Mouse (Mus musculus) heart, adult 2 months (tissue): ENCODE results near the gene Cd3g. TPM values are rescaled to one million over a fixed set of nuclear protein-coding genes. Genes with fewer than 3 reads are reported as not detected.

Experiments used
- DNase-seq, 2 experiments: peaks; one replicate each; pipeline ENCODE4 v3.0.0; 2021
- H3K27ac ChIP-seq: fragments of 200-600 bp; 2 replicates; pipeline ENCODE4 v1.8.1; 2022
- H3K27me3 ChIP-seq: fragments of 200-500 bp; 2 replicates; pipeline ENCODE4 v1.6.1; 2012; ENCODE audit warnings: mild to moderate bottlenecking, low read length, inconsistent platforms, mixed read lengths; ENCODE audit not compliant: control insufficient read depth, insufficient read depth
- H3K36me3 ChIP-seq: fragments of 200-500 bp; 2 replicates; pipeline ENCODE4 v1.6.1; 2012; ENCODE audit warnings: low read length, inconsistent platforms; ENCODE audit not compliant: control insufficient read depth, insufficient read depth
- H3K4me1 ChIP-seq: fragments of 200-500 bp; 2 replicates; pipeline ENCODE4 v1.6.1; 2011; ENCODE audit warnings: low read length; ENCODE audit not compliant: control insufficient read depth, insufficient read depth
- H3K4me3 ChIP-seq: fragments of 200-600 bp; 2 replicates; pipeline ENCODE4 v1.8.1; 2022
- H3K79me2 ChIP-seq: fragments of 200-500 bp; replicated peaks from 2 replicates; pipeline ENCODE4 v1.6.1; 2012; ENCODE audit warnings: mild to moderate bottlenecking, inconsistent platforms, low read length, moderate library complexity, mixed read lengths; ENCODE audit not compliant: control insufficient read depth, insufficient read depth
- H3K9ac ChIP-seq: fragments of 200-500 bp; 2 replicates; pipeline ENCODE4 v1.6.1; 2012; ENCODE audit warnings: low read depth, mild to moderate bottlenecking, control low read depth, inconsistent platforms, low read length, mixed read lengths
- CTCF ChIP-seq: fragments of 200-600 bp; IDR thresholded peaks from 2 replicates; pipeline ENCODE4 v1.8.1; 2022; ENCODE audit warnings: antibody characterized with exemption, mild to moderate bottlenecking, moderate library complexity
- EP300 ChIP-seq: fragments of 200-500 bp; IDR thresholded peaks from 2 replicates; pipeline ENCODE4 v1.6.1; 2011; ENCODE audit warnings: low read depth, low read length, control low read depth; ENCODE audit not compliant: insufficient read depth
- POLR2A ChIP-seq: fragments of 200-500 bp; IDR thresholded peaks from 2 replicates; pipeline ENCODE4 v1.6.1; 2011; ENCODE audit warnings: mild to moderate bottlenecking, low read depth, low read length, control low read depth; ENCODE audit not compliant: insufficient read depth
- WGBS: fragments of 180-500 bp; shearing (Covaris S2); methylation state at CpG from one replicate; pipeline ENCODE4 v1.1.7; 2018; 5-methylcytosine and 5-hydroxymethylcytosine counted together
- intact Hi-C: fragments of 180-260 bp; cut with DNase I; formaldehyde crosslinking; loops from one replicate; pipeline ENCODE4 v1.15.1; 2025
- polyA plus RNA-seq: library from polyadenylated mRNA; depleted of rRNA; stranded (reverse); fragments of >200 nt; gene quantifications from 2 replicates; pipeline ENCODE4 v1.2.3, GENCODE M21; 2012
- total RNA-seq, 2 experiments: library from RNA; stranded (reverse); gene quantifications; 2 replicates each; pipeline ENCODE4 v1.2.3; 2021

Cd3g gene
- total and polyA plus RNA-seq, 3 experiments = 0.25 to 0.64 (median 0.39) TPM

DNA sequence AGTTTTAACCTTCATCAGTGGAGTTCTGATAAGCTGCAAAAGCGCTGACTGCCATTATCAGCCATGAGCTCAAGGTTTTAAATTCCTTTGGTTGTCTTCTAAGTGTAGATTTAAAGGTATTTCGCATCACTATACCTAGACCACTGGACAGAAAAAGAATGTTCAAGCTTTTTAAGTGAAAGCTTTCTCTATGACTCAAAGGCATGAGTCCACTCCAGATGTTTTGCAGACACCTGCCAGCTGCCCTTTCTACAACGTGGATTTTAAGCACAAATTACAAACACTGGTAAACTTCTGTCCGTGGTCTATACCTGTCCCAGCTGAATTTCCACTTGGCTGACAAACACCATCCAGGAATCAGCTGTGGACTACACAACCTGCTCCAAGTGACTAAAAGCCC lies 14.7 kb upstream of the Cd3g start:
- intact Hi-C loops = no loop called here
- Histone ChIP-seq H3K4me1 (no peaks in the 10 kb centered on the region), H3K79me2 (no peaks in the 10 kb centered on the region), H3K36me3 (no peaks in the 10 kb centered on the region), H3K9ac (no peak overlapping the region), H3K27ac (no peak overlapping the region), H3K4me3 (no peak overlapping the region), H3K27me3 (0 out of 2 replicates have a peak, but pooled peaks cover 2% of the 10 kb centered on the region)
- 68% methylated on average over 4 of the region's 4 CpGs for WGBS
- DNase-seq = no peak
- no peak for TF ChIP-seq CTCF

DNA sequence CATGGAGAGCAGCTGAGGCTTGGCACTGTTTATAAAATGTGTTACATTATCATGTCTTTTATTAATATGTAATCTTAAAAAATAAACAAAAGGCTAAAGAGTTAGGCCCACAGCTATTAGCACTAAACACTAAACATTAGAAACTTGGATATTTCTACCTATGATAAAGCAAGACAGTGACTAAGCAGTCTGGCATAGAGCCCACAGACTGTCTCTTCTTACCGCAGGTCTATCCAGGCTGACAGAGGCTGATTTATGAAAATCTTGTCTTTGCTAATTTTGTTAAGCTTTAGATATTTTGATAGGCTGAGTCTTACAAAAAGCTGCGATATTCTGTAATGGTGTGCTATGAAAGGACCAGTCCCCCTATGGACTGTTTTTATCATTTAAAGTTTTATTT lies 13.0 kb upstream of the Cd3g start:
- DNase-seq = no peak
- Histone ChIP-seq H3K27ac (no peak overlapping the region), H3K27me3 (no peaks in the 10 kb centered on the region), H3K79me2 (no peaks in the 10 kb centered on the region), H3K4me3 (no peak overlapping the region), H3K4me1 (no peaks in the 10 kb centered on the region), H3K36me3 (no peaks in the 10 kb centered on the region), H3K9ac (no peak overlapping the region)
- intact Hi-C loops = no loop called here
- TF ChIP-seq POLR2A = no peak
- TF ChIP-seq EP300 = no peak
- no peak for TF ChIP-seq CTCF
- 79% methylated on average over 2 of the region's 2 CpGs for WGBS

DNA sequence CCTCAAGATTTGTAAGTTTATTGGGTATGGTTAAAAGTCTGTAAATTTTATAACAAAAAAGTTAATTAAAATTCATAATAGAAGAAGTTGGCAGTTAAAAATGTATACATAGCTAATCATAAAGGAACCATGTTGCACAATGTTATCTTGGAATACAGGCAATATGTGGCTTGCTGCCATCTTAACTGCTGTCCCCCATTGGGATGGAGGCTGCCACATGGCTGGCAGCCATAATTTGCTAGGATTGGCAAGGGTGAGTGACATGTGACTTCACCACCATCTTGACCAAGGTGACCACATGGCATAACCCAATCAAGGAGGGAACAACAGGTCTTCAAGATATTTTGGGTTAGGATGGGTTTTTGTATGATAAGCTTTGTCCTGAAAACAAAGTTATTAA lies 12.0 kb upstream of the Cd3g start:
- Histone ChIP-seq H3K36me3 (no peaks in the 10 kb centered on the region), H3K9ac (no peak overlapping the region), H3K4me3 (no peak overlapping the region), H3K4me1 (no peaks in the 10 kb centered on the region), H3K79me2 (no peaks in the 10 kb centered on the region), H3K27me3 (no peaks in the 10 kb centered on the region), H3K27ac (no peak overlapping the region)
- no peak for DNase-seq
- TF ChIP-seq CTCF = no peak
- no peak for TF ChIP-seq POLR2A
- TF ChIP-seq EP300 = no peak
- intact Hi-C loops = no loop called here

DNA sequence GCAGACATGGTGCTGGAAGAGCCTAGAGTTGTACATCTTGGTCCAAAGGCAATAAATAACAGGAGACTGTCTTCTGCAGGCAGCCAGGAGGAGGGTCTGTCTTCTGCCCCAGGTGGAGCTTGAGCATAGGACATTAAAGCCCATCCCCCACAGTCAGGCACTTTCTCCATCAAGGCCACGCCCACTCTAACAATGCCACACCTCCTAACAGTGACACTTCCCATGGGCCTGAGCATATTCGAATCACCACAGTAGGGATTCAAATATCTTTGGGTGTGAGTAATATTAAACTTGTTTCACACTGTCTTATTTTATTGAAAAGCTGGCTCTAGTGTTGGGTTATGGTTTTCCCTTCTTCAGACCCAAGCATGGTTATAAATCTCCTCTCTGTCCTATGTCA lies 11.6 kb upstream of the Cd3g start:
- TF ChIP-seq CTCF = no peak
- no peak for TF ChIP-seq POLR2A
- TF ChIP-seq EP300 = no peak
- no peak overlapping the region for H3K4me3 ChIP-seq
- WGBS = 68% methylated on average over 2 of the region's 2 CpGs
- DNase-seq = no peak
- H3K36me3 ChIP-seq = no peaks in the 10 kb centered on the region
- no peaks in the 10 kb centered on the region for H3K79me2 ChIP-seq
- no peaks in the 10 kb centered on the region; the same call in 1 of the 2 replicates for H3K4me1 ChIP-seq
- no peaks in the 10 kb centered on the region for H3K27me3 ChIP-seq
- no peak overlapping the region for H3K27ac ChIP-seq
- H3K9ac ChIP-seq = no peak overlapping the region
- intact Hi-C loops = no loop called here

DNA sequence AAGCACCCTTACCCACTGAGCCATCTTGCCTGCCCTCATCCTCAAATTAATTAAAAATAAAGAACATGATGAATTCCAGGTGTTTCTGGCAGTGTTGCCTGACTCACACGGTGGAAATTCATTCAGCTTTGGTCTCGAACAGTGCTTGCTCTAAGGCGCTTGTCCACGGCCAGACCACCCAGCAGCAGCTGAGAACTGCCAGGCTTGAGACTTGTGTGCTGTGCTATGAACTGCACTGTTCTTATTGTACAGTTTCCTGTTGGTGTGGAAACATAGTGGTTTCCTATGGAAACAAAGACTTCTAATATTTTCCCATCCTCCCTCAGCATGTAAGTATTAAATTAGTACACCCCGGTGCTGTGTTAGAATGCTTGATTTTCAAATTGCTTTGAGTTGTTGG lies 6.7 kb upstream of the Cd3g start:
- Histone ChIP-seq H3K27ac (no peak overlapping the region), H3K79me2 (no peaks in the 10 kb centered on the region), H3K9ac (no peak overlapping the region), H3K4me3 (no peak overlapping the region), H3K4me1 (no peaks in the 10 kb centered on the region; the same call in 1 of the 2 replicates), H3K27me3 (no peaks in the 10 kb centered on the region; the same call in 1 of the 2 replicates), H3K36me3 (no peaks in the 10 kb centered on the region)
- whole genome bisulfite sequencing = 42% methylated on average over 5 of the region's 5 CpGs
- intact Hi-C loops = no loop called here
- DNase-seq = no peak
- TF ChIP-seq EP300 (no peak), POLR2A (no peak), CTCF (no peak)

DNA sequence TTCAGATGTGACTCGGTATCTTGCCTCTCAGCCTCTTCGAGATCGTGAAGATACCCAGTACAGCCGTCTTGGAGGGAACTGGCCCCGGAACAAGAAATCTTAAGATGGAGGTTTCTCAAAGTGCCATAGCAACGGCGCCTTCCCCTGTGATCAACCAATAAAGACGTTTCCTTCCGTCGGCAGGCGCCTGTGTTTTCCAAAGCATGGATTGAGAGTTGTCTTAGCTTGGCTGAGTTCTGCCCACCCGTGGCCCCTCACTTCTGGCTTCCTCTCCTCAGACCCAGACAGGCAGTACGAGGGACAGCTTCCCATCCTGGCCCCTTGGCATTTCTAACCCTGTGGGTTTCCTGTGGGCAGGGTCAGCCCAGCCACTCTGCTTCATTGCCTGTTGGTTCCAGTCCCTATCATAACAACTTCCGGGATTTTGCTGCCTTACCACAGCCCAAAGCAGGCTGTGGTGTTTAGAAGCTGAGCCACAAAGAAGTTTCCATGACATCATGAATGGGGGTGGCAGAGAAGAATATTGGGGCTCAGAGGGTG lies 6.1 kb upstream of the Cd3g start:
- H3K9ac ChIP-seq = no peak overlapping the region
- no peak overlapping the region for H3K4me3 ChIP-seq
- H3K36me3 ChIP-seq = no peaks in the 10 kb centered on the region
- DNase-seq = peak; percentile 27 to 69
- WGBS = 45% methylated on average over 14 of the region's 14 CpGs
- H3K4me1 ChIP-seq = no peaks in the 10 kb centered on the region; the same call in 1 of the 2 replicates
- intact Hi-C loops = no loop called here
- H3K79me2 ChIP-seq = no peaks in the 10 kb centered on the region
- no peaks in the 10 kb centered on the region; the same call in 1 of the 2 replicates for H3K27me3 ChIP-seq
- H3K27ac ChIP-seq = no peak overlapping the region
- TF ChIP-seq CTCF (no peak), EP300 (no peak), POLR2A (no peak)
